Mouse (Mus musculus): ENCODE measurements at regions not wholly inside any gene's neighbourhood (a gene's known extent, or its start where the extent isn't known, plus 50 kb on each side); places are given as distances from the start of the nearest gene placed in this dataset.

DNA sequence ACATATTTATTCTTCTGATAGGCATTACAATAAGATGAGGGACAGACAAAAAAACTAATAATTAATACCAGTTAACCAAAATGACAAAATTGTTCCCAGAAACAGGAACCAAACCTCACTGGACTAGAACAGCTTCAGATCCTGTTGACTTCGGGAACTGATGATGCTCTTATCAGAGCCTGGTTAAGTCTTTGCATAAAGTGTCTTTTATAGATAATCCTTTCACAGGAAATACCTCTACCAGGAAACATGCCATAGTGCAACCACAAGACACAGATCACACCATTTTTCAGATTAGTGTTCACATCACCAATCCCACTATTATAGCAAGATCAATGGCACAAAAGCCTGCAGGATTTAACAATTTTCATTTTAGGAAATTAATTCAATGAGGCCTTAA is 478.1 kb downstream of the Gm11232 start:
- Histone ChIP-seq H3K27ac (ENCODE audit: control insufficient read depth, low read depth, low read length) (no peak overlapping the region), H3K9ac (ENCODE audit: control insufficient read depth, low read depth, low read length, poor library complexity, severe bottlenecking) (no peak overlapping the region), H3K9me3 (replicated peaks; ENCODE audit: insufficient read depth, low read length) (no peaks in the 10 kb centered on the region), H3K4me1 (ENCODE audit: control insufficient read depth in 1 of 2, insufficient read depth in 2 of 2, low read length in 2 of 2) (no peaks in the 10 kb centered on the region; a peak in 1 of 4 replicates), H3K4me3 (ENCODE audit: control insufficient read depth in 1 of 2, insufficient read depth in 1 of 2, low read depth in 2 of 2, low read length in 2 of 2) (no peak overlapping the region), H3K36me3 (ENCODE audit: control insufficient read depth in 1 of 2, insufficient read depth in 2 of 2, low read length in 2 of 2) (peaks cover 0 to 5% of the 10 kb centered on the region in 2 experiments; a peak in 2 of 4 replicates), H3K79me2 (ENCODE audit: control insufficient read depth, insufficient read depth, low read length, poor library complexity) (no peaks in the 10 kb centered on the region), H3K27me3 (ENCODE audit: control insufficient read depth in 1 of 2, insufficient read depth in 2 of 2, low read length in 2 of 2) (no peaks in the 10 kb centered on the region)
- TF ChIP-seq MEF2A (IDR thresholded peaks at IDR 0.05; ENCODE audit: extremely low read depth, insufficient replicate concordance, low read depth, low read length, poor library complexity, severe bottlenecking) (no peak), BHLHE40 (IDR thresholded peaks at IDR 0.05; ENCODE audit: borderline replicate concordance, low read depth, low read length) (no peak), GATA1 (IDR thresholded peaks at IDR 0.05; ENCODE audit: low read depth, low read length) (peak; percentile 84), ETS1 (IDR thresholded peaks at IDR 0.05; ENCODE audit: low read depth, low read length) (peak; percentile 48; the same call in 1 of the 2 replicates), RAD21 (IDR thresholded peaks at IDR 0.05; ENCODE audit: low read depth, low read length) (no peak), MAX (IDR thresholded peaks at IDR 0.05; ENCODE audit: low read length) (no peak), CTCF (IDR thresholded peaks at IDR 0.05 in 2 of 3, conservative IDR thresholded peaks at IDR 0.05 in 1 of 3; ENCODE audit: control insufficient read depth in 1 of 3, insufficient read depth in 1 of 3, low read depth in 2 of 3, low read length in 3 of 3, poor library complexity in 1 of 3, severe bottlenecking in 1 of 3) (no peak), TCF12 (IDR thresholded peaks at IDR 0.05; ENCODE audit: low read depth, low read length) (no peak), CHD1 (IDR thresholded peaks at IDR 0.05; ENCODE audit: low read depth, low read length) (no peak), ELF1 (IDR thresholded peaks at IDR 0.05; ENCODE audit: low read depth, low read length) (no peak), ZKSCAN1 (IDR thresholded peaks at IDR 0.05; ENCODE audit: low read depth, low read length) (no peak), EP300 (IDR thresholded peaks at IDR 0.05; ENCODE audit: low read depth in 1 of 2, low read length in 2 of 2) (peak; percentile 72 to 76), POLR2A (IDR thresholded peaks at IDR 0.05; ENCODE audit: control insufficient read depth in 1 of 2, insufficient read depth in 1 of 2, low read depth in 1 of 2, low read length in 2 of 2, poor library complexity in 1 of 2) (no peak), RCOR1 (IDR thresholded peaks at IDR 0.05; ENCODE audit: low read depth, low read length) (0 out of 2 replicates have a peak, but pooled peaks have one; percentile 29), POLR2AphosphoS5 (IDR thresholded peaks at IDR 0.05; ENCODE audit: borderline replicate concordance, low read depth, low read length) (no peak)
- peak; percentile 38 for DNase-seq (ENCODE audit: low read depth, low spot score)

DNA sequence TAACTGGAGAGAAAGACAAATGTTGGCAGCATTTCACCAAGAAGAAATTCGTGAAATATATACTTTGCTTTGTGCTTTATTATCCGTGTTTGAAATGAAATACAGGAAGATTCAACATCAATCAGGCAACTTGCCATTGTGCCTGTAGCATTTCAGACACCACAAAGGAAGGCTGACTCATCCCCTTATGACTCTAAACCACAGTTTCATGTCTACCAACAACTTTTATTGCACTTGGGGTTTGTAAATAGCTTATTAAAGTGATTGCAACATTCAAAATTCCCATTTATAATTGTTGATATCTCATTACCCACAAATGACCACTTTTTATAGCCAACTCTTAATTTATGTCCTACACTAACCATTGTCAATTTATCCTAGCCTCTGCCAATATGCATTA is 497.9 kb downstream of the Gm11232 start:
- Histone ChIP-seq H3K9ac (ENCODE audit: control insufficient read depth, low read depth, low read length, poor library complexity, severe bottlenecking) (no peak overlapping the region), H3K27me3 (ENCODE audit: control insufficient read depth in 1 of 2, insufficient read depth in 2 of 2, low read length in 2 of 2) (no peaks in the 10 kb centered on the region), H3K9me3 (replicated peaks; ENCODE audit: insufficient read depth, low read length) (no peaks in the 10 kb centered on the region), H3K27ac (ENCODE audit: control insufficient read depth, low read depth, low read length) (no peak overlapping the region), H3K79me2 (ENCODE audit: control insufficient read depth, insufficient read depth, low read length, poor library complexity) (no peaks in the 10 kb centered on the region), H3K36me3 (ENCODE audit: control insufficient read depth in 1 of 2, insufficient read depth in 2 of 2, low read length in 2 of 2) (no peaks in the 10 kb centered on the region), H3K4me3 (ENCODE audit: control insufficient read depth in 1 of 2, insufficient read depth in 1 of 2, low read depth in 2 of 2, low read length in 2 of 2) (no peak overlapping the region), H3K4me1 (ENCODE audit: control insufficient read depth in 1 of 2, insufficient read depth in 2 of 2, low read length in 2 of 2) (no peaks in the 10 kb centered on the region)
- no peak for DNase-seq (ENCODE audit: low read depth, low spot score)
- TF ChIP-seq NELFE (IDR thresholded peaks at IDR 0.05; ENCODE audit: low read depth, low read length) = no peak
- no peak for TF ChIP-seq SIN3A (IDR thresholded peaks at IDR 0.05; ENCODE audit: low read length)
- no peak for TF ChIP-seq POLR2AphosphoS5 (IDR thresholded peaks at IDR 0.05; ENCODE audit: borderline replicate concordance, low read depth, low read length)
- TF ChIP-seq ELF1 (IDR thresholded peaks at IDR 0.05; ENCODE audit: low read depth, low read length) = no peak
- TF ChIP-seq CHD2 (IDR thresholded peaks at IDR 0.05; ENCODE audit: low read length) = no peak
- no peak for TF ChIP-seq UBTF (IDR thresholded peaks at IDR 0.05; ENCODE audit: borderline replicate concordance, insufficient read depth, low read depth, low read length)

Data from MEL (cell line).